Mouse (Mus musculus): Measurements from ENCODE around the gene Ctnnb1. TPM values are rescaled to one million over a fixed set of nuclear protein-coding genes. Genes with fewer than 3 reads are reported as not detected.
"Not testable (repeated sequence)": the region's sequence is repeated elsewhere in the genome, so short reads cannot be mapped to it uniquely, and the experiment has no call there.

Ctnnb1 gene
- polyA plus RNA-seq, 1 experiment, result 396 TPM

DNA sequence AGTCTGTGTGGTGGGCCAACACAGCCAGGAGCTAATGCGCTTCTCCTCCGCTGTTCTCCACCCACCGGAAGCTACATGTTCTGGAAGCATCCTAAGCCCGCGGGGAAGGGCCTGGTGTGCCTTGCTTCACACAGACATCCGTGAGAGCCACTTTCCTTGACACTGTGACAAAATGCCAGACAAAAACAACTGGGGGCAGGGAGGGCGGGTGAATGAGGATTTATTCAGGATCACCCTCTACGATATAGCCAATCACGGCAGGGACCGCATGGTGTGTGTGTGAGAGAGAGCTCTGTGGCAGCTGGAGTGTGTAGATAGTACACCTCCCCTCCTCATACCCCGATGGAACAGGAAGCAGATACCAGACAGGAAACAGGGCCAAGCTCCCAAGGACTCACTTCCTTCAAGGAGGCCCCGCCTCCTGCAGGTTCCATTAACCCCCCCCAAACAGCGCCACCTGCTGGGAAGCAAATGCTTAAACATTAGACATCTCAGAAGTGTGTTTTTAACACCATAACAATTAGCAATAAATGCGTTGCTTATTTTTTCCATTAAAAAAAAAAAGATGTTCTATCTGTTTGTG lies 14.0 kb upstream of the Ctnnb1 start:
- Histone ChIP-seq H3K36me3 (ENCODE audit: control insufficient read depth, insufficient read depth) (no peaks in the 10 kb centered on the region), H3ac (ENCODE audit: control insufficient read depth, insufficient read length, low read depth) (no peak overlapping the region), H3K79me2 (ENCODE audit: control insufficient read depth, insufficient read depth) (no peaks in the 10 kb centered on the region), H3K79me3 (ENCODE audit: low read depth) (no peaks in the 10 kb centered on the region), H3K4me3 (ENCODE audit: insufficient read depth, poor library complexity, severe bottlenecking) (no peak overlapping the region), H3K27me3 (ENCODE audit: control insufficient read depth, insufficient read depth, insufficient read length) (no peaks in the 10 kb centered on the region)
- TF ChIP-seq CEBPB (IDR thresholded peaks at IDR 0.05; ENCODE audit: low read depth) (no peak), FOSL1 (IDR thresholded peaks at IDR 0.05; ENCODE audit: insufficient read depth, low read length, poor library complexity, severe bottlenecking) (no peak), CTCF (IDR thresholded peaks at IDR 0.05; ENCODE audit: control insufficient read depth, insufficient read depth, insufficient read length) (no peak), USF1 (IDR thresholded peaks at IDR 0.05; ENCODE audit: low read depth) (no peak), MYOD1 (IDR thresholded peaks at IDR 0.05; ENCODE audit: control insufficient read depth, insufficient read length, low read depth) (no peak), MAX (IDR thresholded peaks at IDR 0.05) (no peak), MYOG (IDR thresholded peaks at IDR 0.05; ENCODE audit: control insufficient read depth, extremely low read depth, insufficient read length) (no peak)

DNA sequence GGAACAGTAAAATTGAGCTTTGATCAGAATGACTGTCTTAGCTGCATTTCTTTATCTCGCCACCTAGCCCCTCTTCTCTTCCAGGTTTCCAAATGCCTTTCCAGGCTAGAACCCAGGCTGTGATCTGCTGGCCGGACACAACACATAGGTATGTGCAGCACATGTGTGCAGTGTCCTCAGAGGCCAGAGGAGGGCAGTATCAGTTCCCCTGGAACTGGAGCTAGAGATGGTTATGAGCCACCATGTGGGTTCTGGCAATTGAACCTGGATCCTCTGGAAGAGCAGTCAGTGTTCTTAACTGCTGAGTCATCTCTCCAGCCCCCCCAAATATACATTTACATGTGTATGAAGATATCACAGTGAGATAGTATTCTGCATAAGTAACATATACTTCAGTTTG lies 11.4 kb upstream of the Ctnnb1 start:
- H3K79me2 ChIP-seq (ENCODE audit: control insufficient read depth, insufficient read depth); H3K79me3 ChIP-seq (ENCODE audit: low read depth); H3ac ChIP-seq (ENCODE audit: control insufficient read depth, insufficient read length, low read depth); H3K36me3 ChIP-seq (ENCODE audit: control insufficient read depth, insufficient read depth); H3K27me3 ChIP-seq (ENCODE audit: control insufficient read depth, insufficient read depth, insufficient read length); H3K4me3 ChIP-seq (ENCODE audit: insufficient read depth, poor library complexity, severe bottlenecking): not testable (repeated sequence)

DNA sequence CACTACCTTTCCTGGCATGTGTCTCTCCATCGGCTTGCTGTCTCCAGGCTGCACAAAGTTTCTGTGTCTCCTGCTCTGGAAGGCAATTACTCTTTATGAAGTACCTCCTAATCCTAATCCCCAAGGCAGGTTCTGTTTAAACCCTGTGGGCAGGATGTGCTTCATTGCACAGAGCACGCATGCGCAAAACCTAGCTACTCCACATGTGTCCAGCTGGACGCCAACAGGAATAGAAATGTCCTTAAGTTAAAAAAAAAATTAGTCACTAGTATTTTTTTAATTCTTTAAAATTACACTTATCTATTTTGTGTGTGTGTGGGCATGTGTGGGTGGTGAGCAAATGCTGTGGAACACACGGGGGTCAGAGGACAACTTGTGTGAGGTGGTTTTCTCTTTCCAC lies 10.8 kb upstream of the Ctnnb1 start:
- H3K79me2 ChIP-seq (ENCODE audit: control insufficient read depth, insufficient read depth), result no peaks in the 10 kb centered on the region

DNA sequence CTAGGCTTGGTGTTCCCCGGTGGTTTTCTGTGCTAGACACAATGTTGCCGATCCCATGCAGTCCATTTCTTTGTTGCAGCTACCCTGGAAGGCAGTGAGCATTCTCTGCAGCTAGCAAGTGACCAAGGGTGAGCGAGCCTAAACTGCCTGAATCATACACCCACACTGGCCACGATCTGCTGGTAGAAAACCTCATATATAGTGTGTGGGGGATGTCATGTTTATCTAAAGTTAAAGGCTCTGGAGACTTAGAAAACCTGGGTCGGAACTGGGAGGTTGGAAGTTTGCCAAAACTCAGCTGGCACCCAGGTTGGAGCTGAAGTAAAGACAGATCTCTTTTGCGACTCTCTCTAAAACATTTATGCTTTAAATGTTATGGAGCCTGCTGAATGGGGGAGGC lies 10.4 kb upstream of the Ctnnb1 start:
- no peak for TF ChIP-seq CTCF (IDR thresholded peaks at IDR 0.05; ENCODE audit: control insufficient read depth, insufficient read depth, insufficient read length)
- TF ChIP-seq FOSL1 (IDR thresholded peaks at IDR 0.05; ENCODE audit: insufficient read depth, low read length, poor library complexity, severe bottlenecking), result no peak
- TF ChIP-seq USF1 (IDR thresholded peaks at IDR 0.05; ENCODE audit: low read depth), result no peak
- TF ChIP-seq MYOD1 (IDR thresholded peaks at IDR 0.05; ENCODE audit: control insufficient read depth, insufficient read length, low read depth), result no peak
- TF ChIP-seq MYOG (IDR thresholded peaks at IDR 0.05; ENCODE audit: control insufficient read depth, extremely low read depth, insufficient read length), result no peak
- TF ChIP-seq MAX (IDR thresholded peaks at IDR 0.05), result no peak
- TF ChIP-seq CEBPB (IDR thresholded peaks at IDR 0.05; ENCODE audit: low read depth), result no peak
- no peaks in the 10 kb centered on the region for H3K79me2 ChIP-seq (ENCODE audit: control insufficient read depth, insufficient read depth)
- no peaks in the 10 kb centered on the region for H3K36me3 ChIP-seq (ENCODE audit: control insufficient read depth, insufficient read depth)
- no peak overlapping the region for H3ac ChIP-seq (ENCODE audit: control insufficient read depth, insufficient read length, low read depth)
- H3K79me3 ChIP-seq (ENCODE audit: low read depth), result no peaks in the 10 kb centered on the region
- H3K27me3 ChIP-seq (ENCODE audit: control insufficient read depth, insufficient read depth, insufficient read length), result no peaks in the 10 kb centered on the region
- H3K4me3 ChIP-seq (ENCODE audit: insufficient read depth, poor library complexity, severe bottlenecking), result no peak overlapping the region

More for the DNA sequence above, 10.8 kb upstream of the Ctnnb1 start:
- no peak overlapping the region for H3ac ChIP-seq (ENCODE audit: control insufficient read depth, insufficient read length, low read depth)
- no peak for TF ChIP-seq MYOD1 (IDR thresholded peaks at IDR 0.05; ENCODE audit: control insufficient read depth, insufficient read length, low read depth)
- no peak for TF ChIP-seq CEBPB (IDR thresholded peaks at IDR 0.05; ENCODE audit: low read depth)
- TF ChIP-seq USF1 (IDR thresholded peaks at IDR 0.05; ENCODE audit: low read depth), result no peak
- TF ChIP-seq MAX (IDR thresholded peaks at IDR 0.05), result no peak
- no peak for TF ChIP-seq MYOG (IDR thresholded peaks at IDR 0.05; ENCODE audit: control insufficient read depth, extremely low read depth, insufficient read length)
- TF ChIP-seq FOSL1 (IDR thresholded peaks at IDR 0.05; ENCODE audit: insufficient read depth, low read length, poor library complexity, severe bottlenecking), result no peak
- TF ChIP-seq CTCF (IDR thresholded peaks at IDR 0.05; ENCODE audit: control insufficient read depth, insufficient read depth, insufficient read length), result no peak
- H3K27me3 ChIP-seq (ENCODE audit: control insufficient read depth, insufficient read depth, insufficient read length), result no peaks in the 10 kb centered on the region
- no peak overlapping the region for H3K4me3 ChIP-seq (ENCODE audit: insufficient read depth, poor library complexity, severe bottlenecking)
- no peaks in the 10 kb centered on the region for H3K79me3 ChIP-seq (ENCODE audit: low read depth)
- no peaks in the 10 kb centered on the region for H3K36me3 ChIP-seq (ENCODE audit: control insufficient read depth, insufficient read depth)

- H3K79me3 ChIP-seq (ENCODE audit: low read depth), result no peaks in the 10 kb centered on the region
- TF ChIP-seq MYOG (IDR thresholded peaks at IDR 0.05; ENCODE audit: control insufficient read depth, extremely low read depth, insufficient read length) (no peak), USF1 (IDR thresholded peaks at IDR 0.05; ENCODE audit: low read depth) (no peak), FOSL1 (IDR thresholded peaks at IDR 0.05; ENCODE audit: insufficient read depth, low read length, poor library complexity, severe bottlenecking) (no peak), MYOD1 (IDR thresholded peaks at IDR 0.05; ENCODE audit: control insufficient read depth, insufficient read length, low read depth) (no peak), CEBPB (IDR thresholded peaks at IDR 0.05; ENCODE audit: low read depth) (no peak), MAX (IDR thresholded peaks at IDR 0.05) (no peak), CTCF (IDR thresholded peaks at IDR 0.05; ENCODE audit: control insufficient read depth, insufficient read depth, insufficient read length) (no peak)
- no peak overlapping the region for H3ac ChIP-seq (ENCODE audit: control insufficient read depth, insufficient read length, low read depth)
- no peak overlapping the region for H3K4me3 ChIP-seq (ENCODE audit: insufficient read depth, poor library complexity, severe bottlenecking)
- H3K79me2 ChIP-seq (ENCODE audit: control insufficient read depth, insufficient read depth), result no peaks in the 10 kb centered on the region
- no peaks in the 10 kb centered on the region for H3K27me3 ChIP-seq (ENCODE audit: control insufficient read depth, insufficient read depth, insufficient read length)
- no peaks in the 10 kb centered on the region for H3K36me3 ChIP-seq (ENCODE audit: control insufficient read depth, insufficient read depth)
Observed at GRCm38 (mm10) chr9:120919130-120919529, 9.9 kb upstream of the Ctnnb1 start.

DNA sequence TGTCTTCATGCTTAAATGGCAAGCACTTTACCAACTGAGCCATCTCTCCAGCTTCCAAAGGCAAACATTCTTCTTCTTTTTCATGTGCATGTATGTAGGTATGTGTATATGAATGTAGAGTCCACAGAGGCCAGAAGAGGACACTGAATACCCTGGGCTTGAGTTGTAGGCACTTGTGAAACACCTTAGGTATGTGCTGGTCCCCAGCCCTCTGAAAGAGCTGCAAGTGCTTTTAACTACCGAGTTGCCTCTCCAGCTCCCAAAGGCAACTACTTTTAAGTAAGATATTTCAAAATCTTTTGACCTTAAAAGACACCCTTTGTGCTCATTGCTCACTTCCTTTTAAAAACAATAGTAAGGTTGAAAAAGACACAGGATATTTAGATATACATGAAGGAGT lies 2.9 kb upstream of the Ctnnb1 start:
- TF ChIP-seq CEBPB (IDR thresholded peaks at IDR 0.05; ENCODE audit: low read depth) (no peak), CTCF (IDR thresholded peaks at IDR 0.05; ENCODE audit: control insufficient read depth, insufficient read depth, insufficient read length) (no peak), USF1 (IDR thresholded peaks at IDR 0.05; ENCODE audit: low read depth) (no peak), MYOD1 (IDR thresholded peaks at IDR 0.05; ENCODE audit: control insufficient read depth, insufficient read length, low read depth) (no peak), MAX (IDR thresholded peaks at IDR 0.05) (no peak), MYOG (IDR thresholded peaks at IDR 0.05; ENCODE audit: control insufficient read depth, extremely low read depth, insufficient read length) (no peak), FOSL1 (IDR thresholded peaks at IDR 0.05; ENCODE audit: insufficient read depth, low read length, poor library complexity, severe bottlenecking) (no peak)
- Histone ChIP-seq H3K4me3 (ENCODE audit: insufficient read depth, poor library complexity, severe bottlenecking) (no peak overlapping the region), H3K27me3 (ENCODE audit: control insufficient read depth, insufficient read depth, insufficient read length) (no peaks in the 10 kb centered on the region), H3ac (ENCODE audit: control insufficient read depth, insufficient read length, low read depth) (no peak overlapping the region), H3K36me3 (ENCODE audit: control insufficient read depth, insufficient read depth) (no peaks in the 10 kb centered on the region), H3K79me2 (ENCODE audit: control insufficient read depth, insufficient read depth) (no peaks in the 10 kb centered on the region), H3K79me3 (ENCODE audit: low read depth) (no peaks in the 10 kb centered on the region)

Data from C2C12 (cell line).